8 mouse cellular contexts compared by ENCODE assay signal in genomic region chr17:72604610-72604980, GRCm38 (mm10). TPM values are rescaled to one million over a fixed set of nuclear protein-coding genes. Genes with fewer than 3 reads are reported as not detected.
A peak's percentile ranks its signal among the peaks of the same experiment; 100 is the strongest.
DNase-seq lines count a peak whose midpoint lies in the region; ATAC-seq and TF ChIP-seq lines count a peak whose summit lies in the region.

TSS of gene Alk (minus strand) at chr17:72604627.

- intact Hi-C loops in gastrocnemius, adult 2 months (cut with DNase I): loop anchor here (5.0 kb wide), 1 partner anchor 183 kb away; no protein-coding TSS in a partner anchor

- peak within 1 kb of the TSS; percentile 76 for H3K4me2 ChIP-seq in hindbrain, embryonic 16.5 days (ENCODE audit: low read length)

- peak within 1 kb of the TSS; percentile 59 for H3K9ac ChIP-seq in hindbrain, embryonic 16.5 days (ENCODE audit: low read depth, low read length)

- ATAC-seq in hindbrain, embryonic 16.5 days: peak; percentile 95

- WGBS in hindbrain, embryonic 16.5 days: under 1% methylated on average over 32 of the region's 32 CpGs

- peaks cover 15% of the 10 kb centered on the region for H3K4me1 ChIP-seq in hindbrain, embryonic 16.5 days (ENCODE audit: control insufficient read depth, insufficient read depth, low read depth, low read length)

- no peak for TF ChIP-seq CTCF in gastrocnemius, adult 2 months (IDR thresholded peaks at IDR 0.05)

- H3K4me3 ChIP-seq in gastrocnemius, adult 2 months: peak within 1 kb of the TSS; percentile 58
- H3K4me3 ChIP-seq in hindbrain, embryonic 16.5 days (ENCODE audit: low read length): peak within 1 kb of the TSS; percentile 68

- DNase-seq in Muller cell, postnatal 12 days (ENCODE audit: inconsistent ontology term): peak; percentile 97
- DNase-seq in cerebellum, postnatal 36 days: peak; percentile 69 to 81
- peak; percentile 77 for DNase-seq in gastrocnemius, adult 2 months
- peak; percentile 83 for DNase-seq in left cerebral cortex, adult 11 months (ENCODE audit: low spot score)
- peak; percentile 65 for DNase-seq in lung, postnatal 14 days
- peak; percentile 97 for DNase-seq in retina, embryonic 14.5 days (ENCODE audit: low spot score)
- DNase-seq in thymus, postnatal 36 days: peak; percentile 57 to 69

- H3K36me3 ChIP-seq in hindbrain, embryonic 16.5 days (ENCODE audit: control insufficient read depth, insufficient read depth, low read length): no peaks in the 10 kb centered on the region

- H3K27me3 ChIP-seq in hindbrain, embryonic 16.5 days (replicated peaks; ENCODE audit: control insufficient read depth, insufficient read depth, low read length): no peaks in the 10 kb centered on the region

- no peak within 1 kb of the TSS for H3K27ac ChIP-seq in gastrocnemius, adult 2 months
- no peak within 1 kb of the TSS for H3K27ac ChIP-seq in hindbrain, embryonic 16.5 days (ENCODE audit: low read depth, low read length)

- H3K9me3 ChIP-seq in hindbrain, embryonic 16.5 days (ENCODE audit: control insufficient read depth, low read length): no peaks in the 10 kb centered on the region

RNA-seq across cellular contexts. Expression of gene Alk, which starts in this region (rescaled TPM):
- not detected for total RNA-seq in gastrocnemius, adult 2 months (2021)
- 4.9 and 6.4 TPM in 2 replicates for polyA plus RNA-seq in hindbrain, embryonic 16.5 days (2015; fragmentation: Nextera tagmentation; extraction: Ambion mirVana)

Comparison
In these comparisons a context has a peak if more than half of its experiments do, and no peak if none do; other contexts are left out.
1. Peak in DNase-seq and H3K4me3 ChIP-seq in gastrocnemius, adult 2 months; RNA of the gene not detected or under 1 TPM.